Mouse (Mus musculus) liver, embryonic 14.5 days (tissue): Measurements from ENCODE around the gene Gfra1.

Experiments
- CTCF ChIP-seq: IDR thresholded peaks from 2 replicates; pipeline ENCODE4 v1.5.1; 2016; ENCODE audit warnings: antibody characterized with exemption, low read depth, control low read depth
- EP300 ChIP-seq: IDR thresholded peaks from 2 replicates; pipeline ENCODE4 v1.6.1; 2016; ENCODE audit warnings: antibody characterized with exemption, low read depth

GRCm38 (mm10) chr19:58202627-58203026 is 253.1 kb downstream of the Gfra1 start:
- TF ChIP-seq CTCF (no peak), EP300 (no peak)
